Mouse (Mus musculus) forebrain, embryonic 16.5 days (tissue): Measurements from ENCODE around the gene Ugt2b5. TPM values are rescaled to one million over a fixed set of nuclear protein-coding genes. Genes with fewer than 3 reads are reported as not detected.
A peak's percentile ranks its signal among the peaks of the same experiment; 100 is the strongest.
"Not testable (repeated sequence)": the region's sequence is repeated elsewhere in the genome, so short reads cannot be mapped to it uniquely, and the experiment has no call there.

Experiments used
- ATAC-seq: fragments of 200-750 bp; cut with Nextera tagmentation; 2 replicates; pipeline ENCODE4 v1.8.0; 2017; ENCODE audit warnings: mild to moderate bottlenecking, moderate library complexity
- H3K27ac ChIP-seq: fragments of 300-500 bp; sonication (generic); 2 replicates; pipeline ENCODE4 v1.5.1; 2014; ENCODE audit warnings: low read length, control low read depth
- H3K27me3 ChIP-seq: fragments of 300-500 bp; sonication (generic); replicated peaks from 2 replicates; pipeline ENCODE4 v1.6.1; 2014; ENCODE audit warnings: low read length; ENCODE audit not compliant: control insufficient read depth, insufficient read depth
- H3K36me3 ChIP-seq: fragments of 300-500 bp; sonication (generic); 2 replicates; pipeline ENCODE4 v1.6.1; 2014; ENCODE audit not compliant: control insufficient read depth, insufficient read depth
- H3K4me1 ChIP-seq: fragments of 300-500 bp; sonication (generic); replicated peaks from 2 replicates; pipeline ENCODE4 v1.6.1; 2014; ENCODE audit warnings: low read length; ENCODE audit not compliant: control insufficient read depth, insufficient read depth
- H3K4me2 ChIP-seq: fragments of 300-500 bp; sonication (generic); 2 replicates; pipeline ENCODE4 v1.6.1; 2014; ENCODE audit warnings: mild to moderate bottlenecking, low read length, control low read depth
- H3K4me3 ChIP-seq: fragments of 300-500 bp; sonication (generic); replicated peaks from 2 replicates; pipeline ENCODE4 v1.5.1; 2014; ENCODE audit warnings: mild to moderate bottlenecking, low read length, control low read depth
- H3K9ac ChIP-seq: fragments of 300-500 bp; sonication (generic); replicated peaks from 2 replicates; pipeline ENCODE4 v1.6.1; 2014; ENCODE audit warnings: low read depth, low read length, control low read depth
- H3K9me3 ChIP-seq: fragments of 300-500 bp; sonication (generic); 2 replicates; pipeline ENCODE4 v1.6.1; 2016; ENCODE audit warnings: low read length; ENCODE audit not compliant: control insufficient read depth
- WGBS: fragments of 180-500 bp; shearing (Covaris S2); extraction: QIAGEN DNeasy Blood & Tissue Kit; methylation state at CpG from one replicate; pipeline ENCODE4 v1.1.7; 2014; 5-methylcytosine and 5-hydroxymethylcytosine counted together
- polyA plus RNA-seq: library from polyadenylated mRNA; unstranded; fragments of >200 nt; fragmentation: Nextera tagmentation; extraction: Ambion mirVana; gene quantifications from 2 replicates; pipeline ENCODE4 v1.2.1, GENCODE M21; 2015

The Ugt2b5 gene
- not detected in 2 replicates for polyA plus RNA-seq

DNA sequence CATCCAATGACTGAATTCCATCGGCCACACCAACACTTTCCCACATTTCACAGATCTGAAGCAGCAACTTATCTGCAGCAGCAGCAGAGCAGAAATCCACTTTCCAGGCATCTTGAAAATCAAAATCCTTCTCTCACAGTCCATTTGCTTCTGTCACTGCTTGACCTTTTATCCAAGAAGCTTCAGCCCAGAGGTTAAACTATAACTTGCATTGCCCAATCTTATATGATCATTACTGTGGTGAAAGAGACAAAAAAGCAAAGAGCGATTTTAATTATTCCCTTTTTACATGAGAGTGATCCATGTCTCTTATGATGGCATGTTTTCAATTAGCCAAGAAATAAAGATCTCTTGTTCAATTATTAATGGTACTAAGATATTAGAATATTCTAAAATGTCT lies at the start of gene Ugt2b5:
TSS of gene Ugt2b5 (minus strand) at position 123 of the 400 bp plus-strand sequence.
- H3K27me3 ChIP-seq, ATAC-seq, H3K9ac ChIP-seq, H3K4me2 ChIP-seq, H3K36me3 ChIP-seq, H3K4me3 ChIP-seq, H3K4me1 ChIP-seq, H3K9me3 ChIP-seq, H3K27ac ChIP-seq: not testable (repeated sequence)
- WGBS: 100% methylated on average over 1 of the region's 2 CpGs

DNA sequence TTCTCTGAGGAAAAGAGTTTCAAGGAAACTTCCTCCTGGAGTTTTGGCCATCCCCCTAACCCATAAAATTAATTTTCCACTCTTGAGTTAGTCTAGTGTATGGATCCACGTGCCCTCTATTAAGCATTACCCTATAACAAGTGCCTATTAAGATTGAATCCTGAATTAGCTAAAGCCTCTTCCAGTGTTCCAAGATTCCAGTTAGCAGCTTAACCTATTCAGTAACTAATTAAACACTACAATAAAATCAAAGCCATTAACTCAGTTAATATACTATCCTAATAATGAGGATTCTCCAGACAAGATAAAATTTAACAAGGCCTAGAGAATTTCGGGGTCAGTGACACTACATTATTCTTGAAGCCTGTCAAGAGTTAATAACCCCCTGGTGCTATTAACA lies 35.7 kb upstream of the Ugt2b5 start:
- not testable (repeated sequence) for H3K27ac ChIP-seq, H3K9ac ChIP-seq, H3K36me3 ChIP-seq, H3K4me1 ChIP-seq, ATAC-seq, H3K4me2 ChIP-seq, H3K4me3 ChIP-seq, H3K9me3 ChIP-seq, H3K27me3 ChIP-seq
- 41% methylated on average over 2 of the region's 2 CpGs for WGBS

DNA sequence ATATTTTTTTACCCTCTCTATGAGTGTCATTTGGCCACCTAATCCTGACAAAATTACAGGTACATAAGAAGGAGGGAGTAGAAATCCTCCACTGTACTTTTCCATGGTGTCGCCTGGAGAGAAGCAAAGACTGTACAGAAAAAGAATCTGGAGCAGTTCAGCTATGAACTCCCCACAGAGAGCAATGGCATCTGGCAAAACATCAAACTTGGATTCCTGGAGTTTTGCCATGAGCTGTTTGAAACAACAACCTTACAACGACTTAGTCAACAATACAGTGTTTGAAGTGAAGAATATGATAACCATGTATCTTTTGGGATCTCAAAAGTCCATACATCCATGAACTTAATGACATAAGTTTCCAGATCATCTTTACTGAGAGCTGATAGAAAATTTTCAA lies 34.6 kb upstream of the Ugt2b5 start:
- H3K36me3 ChIP-seq: no peaks in the 10 kb centered on the region
- no peak overlapping the region for H3K4me2 ChIP-seq
- H3K27ac ChIP-seq: no peak overlapping the region
- no peaks in the 10 kb centered on the region for H3K9me3 ChIP-seq
- ATAC-seq: no peak
- no peak overlapping the region for H3K4me3 ChIP-seq
- H3K4me1 ChIP-seq: no peaks in the 10 kb centered on the region
- no peaks in the 10 kb centered on the region for H3K27me3 ChIP-seq
- H3K9ac ChIP-seq: no peak overlapping the region
- 62% methylated on average over 2 of the region's 2 CpGs for whole genome bisulfite sequencing

DNA sequence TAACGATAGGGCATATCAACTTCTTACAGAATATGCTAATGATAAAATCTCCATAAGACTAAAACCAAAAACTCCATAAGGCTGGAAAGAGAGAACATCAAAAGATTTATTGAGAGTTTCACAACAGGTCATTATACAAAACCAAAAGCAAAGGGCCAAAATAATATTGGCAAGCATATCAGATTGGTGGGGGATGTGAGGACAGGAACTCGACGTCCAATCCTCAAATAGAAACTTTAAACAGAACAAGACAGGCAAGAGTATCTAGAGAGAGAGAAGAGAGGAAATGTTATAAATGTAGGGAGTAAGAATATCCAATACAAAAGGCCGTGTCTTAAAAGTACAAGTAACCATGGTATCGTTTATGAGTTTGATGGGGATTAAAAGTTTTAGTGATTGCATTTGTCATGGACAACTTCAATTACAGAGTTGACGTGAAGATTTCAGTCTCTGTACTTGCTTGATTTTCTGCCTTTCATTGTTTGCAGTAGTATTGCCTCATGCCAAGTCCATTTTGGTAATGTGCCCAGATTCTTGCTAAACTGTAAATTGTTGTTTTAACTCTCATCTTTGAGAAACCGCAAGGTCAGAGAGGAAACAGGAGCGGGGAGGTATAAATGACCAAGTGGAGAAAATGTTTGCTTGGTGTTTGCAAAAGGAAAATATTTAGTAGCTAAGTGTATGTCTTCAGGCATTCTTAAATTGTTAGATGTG lies 7.8 kb upstream of the Ugt2b5 start:
- no peak overlapping the region for H3K9ac ChIP-seq
- ATAC-seq: no peak
- H3K9me3 ChIP-seq: no peaks in the 10 kb centered on the region
- H3K4me1 ChIP-seq: no peaks in the 10 kb centered on the region
- 79% methylated on average over 8 of the region's 8 CpGs for WGBS
- H3K36me3 ChIP-seq: no peaks in the 10 kb centered on the region
- no peak overlapping the region for H3K4me2 ChIP-seq
- H3K27ac ChIP-seq: no peak overlapping the region
- no peak overlapping the region for H3K4me3 ChIP-seq
- H3K27me3 ChIP-seq: no peaks in the 10 kb centered on the region

DNA sequence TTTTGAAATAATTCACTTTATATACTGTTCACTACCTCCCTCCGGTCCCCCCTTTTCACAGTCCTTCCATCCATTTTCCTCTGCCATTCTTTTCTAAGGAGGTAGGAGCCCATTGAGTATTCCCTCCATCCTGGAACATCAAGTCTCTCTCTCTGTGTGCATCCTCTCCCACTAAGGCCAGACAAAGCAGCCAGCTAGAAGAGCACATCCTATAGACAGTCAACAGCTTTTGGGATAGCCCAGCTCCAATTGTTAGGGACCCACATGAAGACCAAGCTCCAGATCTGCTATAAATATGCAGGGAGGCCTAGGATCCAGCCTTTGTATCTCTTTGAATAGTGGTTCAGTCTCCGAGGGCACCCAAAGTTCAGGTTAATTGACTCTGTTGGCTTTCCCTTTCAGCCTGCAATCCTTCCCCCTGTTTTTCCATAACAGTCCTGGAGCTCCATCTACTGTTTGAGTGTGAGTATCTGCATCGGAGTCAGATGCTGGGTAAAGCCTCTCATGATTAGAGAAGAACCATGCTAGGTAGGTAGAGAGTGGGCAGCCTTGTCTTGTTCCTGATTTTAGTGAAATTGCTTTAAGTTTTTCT lies 2.8 kb upstream of the Ugt2b5 start:
- Histone ChIP-seq H3K4me3 (no peak overlapping the region), H3K27ac (no peak overlapping the region), H3K4me2 (no peak overlapping the region), H3K27me3 (no peaks in the 10 kb centered on the region), H3K4me1 (no peaks in the 10 kb centered on the region), H3K9me3 (no peaks in the 10 kb centered on the region), H3K9ac (no peak overlapping the region), H3K36me3 (no peaks in the 10 kb centered on the region)
- peak; percentile 62; the same call in 1 of the 2 replicates for ATAC-seq
- WGBS: 34% methylated on average over 3 of the region's 3 CpGs

DNA sequence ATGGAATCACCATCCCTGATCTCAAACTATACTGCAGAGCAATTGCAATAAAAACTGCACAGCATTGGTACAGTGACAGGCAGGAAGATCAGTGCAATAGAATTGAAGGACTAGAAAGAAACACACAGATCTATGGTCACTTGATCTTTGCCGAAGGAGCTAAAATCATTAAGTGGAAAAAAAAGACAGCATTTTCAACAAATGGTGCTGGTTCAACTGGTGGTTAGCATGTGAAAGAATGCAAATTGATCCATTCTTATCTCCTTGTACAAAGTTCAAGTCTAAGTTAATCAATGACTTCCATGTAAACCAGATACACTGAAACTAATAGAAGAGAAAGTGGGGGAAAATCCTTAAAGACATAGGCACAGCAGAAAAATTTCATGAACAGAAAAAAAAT lies 36.4 kb downstream of the Ugt2b5 start:
- not testable (repeated sequence) for H3K27me3 ChIP-seq, H3K9me3 ChIP-seq, H3K9ac ChIP-seq, H3K4me3 ChIP-seq, ATAC-seq, H3K36me3 ChIP-seq, H3K4me1 ChIP-seq, H3K4me2 ChIP-seq, H3K27ac ChIP-seq
- WGBS: 95% methylated on average over 1 of the region's 1 CpGs

DNA sequence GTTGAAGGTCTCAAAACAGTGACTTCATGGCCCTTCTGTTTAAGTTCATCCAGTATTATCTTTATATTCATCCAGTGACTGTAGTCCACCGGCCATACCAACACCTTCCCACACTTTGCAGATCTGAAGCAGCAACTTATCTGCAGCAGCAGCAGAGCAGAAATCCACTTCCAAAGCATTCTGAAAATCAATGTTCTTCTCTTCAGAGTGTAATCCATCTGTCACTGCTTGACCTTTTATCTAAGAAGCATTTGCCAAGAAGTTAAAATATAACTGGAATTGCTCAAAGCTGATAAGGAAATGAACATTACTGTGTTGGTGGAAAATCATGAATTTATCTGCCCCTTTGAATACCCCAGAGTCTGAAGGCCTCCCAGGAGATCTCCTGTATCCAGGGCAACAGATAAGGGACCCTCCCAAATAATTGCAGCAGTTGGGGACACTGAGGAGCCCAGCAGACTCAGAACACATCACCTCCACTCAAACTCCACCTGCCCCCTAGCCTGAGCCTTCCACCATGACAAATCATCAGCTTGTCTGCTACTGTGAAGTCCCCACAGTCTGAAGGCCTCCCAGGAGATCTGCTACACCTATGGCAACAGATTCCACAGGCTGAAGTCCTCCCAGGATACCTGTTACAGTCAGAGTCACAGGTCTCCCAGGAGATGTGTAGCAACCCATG lies 47.6 kb downstream of the Ugt2b5 start, which contains the start of gene Ugt2b36:
TSS of gene Ugt2b36 (minus strand) at position 210 of the 682 bp plus-strand sequence.
- no peak within 1 kb of the TSS for H3K9ac ChIP-seq
- 89% methylated on average over 1 of the region's 1 CpGs for WGBS
- ATAC-seq: no peak
- H3K4me1 ChIP-seq: no peaks in the 10 kb centered on the region
- no peaks in the 10 kb centered on the region for H3K36me3 ChIP-seq
- H3K27me3 ChIP-seq: no peaks in the 10 kb centered on the region
- no peak within 1 kb of the TSS for H3K4me3 ChIP-seq
- H3K9me3 ChIP-seq: no peaks in the 10 kb centered on the region
- no peak within 1 kb of the TSS for H3K27ac ChIP-seq
- H3K4me2 ChIP-seq: no peak within 1 kb of the TSS

DNA sequence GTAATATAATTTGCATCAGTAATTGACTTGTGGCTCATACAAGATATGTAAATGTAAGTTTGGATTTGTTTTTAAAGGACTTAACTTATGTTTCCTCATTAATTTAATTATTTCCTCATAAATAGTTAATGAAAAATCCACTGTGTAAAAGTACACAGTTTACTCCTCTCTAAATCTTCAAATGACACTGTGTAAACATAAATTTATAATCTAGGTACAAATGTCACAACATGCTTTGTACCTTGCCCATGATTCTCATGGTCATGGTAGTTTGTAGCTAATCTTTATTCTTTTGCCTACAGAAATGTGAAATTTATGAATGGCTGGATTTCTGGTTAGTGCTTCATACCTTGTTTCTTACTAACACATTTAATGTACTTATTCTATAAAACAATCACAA lies 49.0 kb downstream of the Ugt2b5 start:
- Histone ChIP-seq H3K9me3 (no peaks in the 10 kb centered on the region), H3K4me3 (no peak overlapping the region), H3K36me3 (no peaks in the 10 kb centered on the region), H3K27me3 (no peaks in the 10 kb centered on the region), H3K9ac (no peak overlapping the region), H3K4me2 (no peak overlapping the region), H3K27ac (no peak overlapping the region), H3K4me1 (no peaks in the 10 kb centered on the region)
- no peak for ATAC-seq

DNA sequence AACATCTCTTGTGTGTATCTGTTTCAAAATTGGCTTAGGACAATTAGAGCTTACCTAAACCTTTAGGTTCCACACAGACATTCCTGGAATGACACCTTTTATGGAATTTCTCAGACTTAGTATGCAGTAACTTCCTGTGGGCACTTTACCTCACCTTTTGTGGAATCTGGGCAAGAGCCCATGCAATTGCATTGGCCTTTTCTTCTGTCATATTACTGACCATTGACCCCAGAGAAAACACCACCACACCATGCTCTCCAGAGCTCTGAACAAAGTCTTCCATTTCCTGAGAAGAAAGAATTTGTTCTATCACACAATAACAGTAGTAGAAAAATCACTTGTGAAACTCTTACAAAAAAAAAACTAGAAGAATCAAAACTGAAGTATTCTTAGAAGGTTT lies 50.9 kb downstream of the Ugt2b5 start:
- no peak overlapping the region for H3K4me3 ChIP-seq
- no peak overlapping the region for H3K4me2 ChIP-seq
- no peaks in the 10 kb centered on the region for H3K27me3 ChIP-seq
- H3K36me3 ChIP-seq: no peaks in the 10 kb centered on the region
- no peak overlapping the region for H3K27ac ChIP-seq
- H3K9me3 ChIP-seq: no peaks in the 10 kb centered on the region
- no peak for ATAC-seq
- no peaks in the 10 kb centered on the region for H3K4me1 ChIP-seq
- H3K9ac ChIP-seq: no peak overlapping the region
